Mouse (Mus musculus) neural tube, embryonic 15.5 days (tissue): Measurements from ENCODE around the gene 1700007K13Rik. TPM values are rescaled to one million over a fixed set of nuclear protein-coding genes. Genes with fewer than 3 reads are reported as not detected.
"Not testable (repeated sequence)": the region's sequence is repeated elsewhere in the genome, so short reads cannot be mapped to it uniquely, and the experiment has no call there.

Experiments
- ATAC-seq: fragments of 200-750 bp; cut with Nextera tagmentation; 2 replicates; pipeline ENCODE4 v1.8.0; 2017; ENCODE audit warnings: mild to moderate bottlenecking, moderate TSS enrichment, moderate library complexity; ENCODE audit not compliant: low FRiP score
- H3K27ac ChIP-seq: fragments of 300-500 bp; sonication (generic); replicated peaks from 2 replicates; pipeline ENCODE4 v1.5.1; 2015; ENCODE audit warnings: mild to moderate bottlenecking, inconsistent platforms
- H3K27me3 ChIP-seq: fragments of 300-500 bp; sonication (generic); replicated peaks from 2 replicates; pipeline ENCODE4 v1.6.1; 2015; ENCODE audit warnings: inconsistent platforms
- H3K36me3 ChIP-seq: fragments of 300-500 bp; sonication (generic); 2 replicates; pipeline ENCODE4 v1.6.1; 2015; ENCODE audit warnings: inconsistent platforms
- H3K4me1 ChIP-seq: fragments of 300-500 bp; sonication (generic); 2 replicates; pipeline ENCODE4 v1.6.1; 2015; ENCODE audit warnings: inconsistent platforms
- H3K4me2 ChIP-seq: fragments of 300-500 bp; sonication (generic); 2 replicates; pipeline ENCODE4 v1.6.1; 2015; ENCODE audit warnings: inconsistent platforms, mild to moderate bottlenecking, moderate library complexity
- H3K4me3 ChIP-seq: fragments of 300-500 bp; sonication (generic); replicated peaks from 2 replicates; pipeline ENCODE4 v1.5.1; 2015; ENCODE audit warnings: mild to moderate bottlenecking, inconsistent platforms
- H3K9ac ChIP-seq: fragments of 300-500 bp; sonication (generic); replicated peaks from 2 replicates; pipeline ENCODE4 v1.6.1; 2015; ENCODE audit warnings: mild to moderate bottlenecking, inconsistent platforms
- H3K9me3 ChIP-seq: fragments of 300-500 bp; sonication (generic); replicated peaks from 2 replicates; pipeline ENCODE4 v1.6.1; 2016; ENCODE audit warnings: inconsistent platforms
- WGBS: fragments of 180-500 bp; shearing (Covaris S2); methylation state at CpG from one replicate; pipeline ENCODE4 v1.1.7; 2015; ENCODE audit warnings: mixed read lengths; 5-methylcytosine and 5-hydroxymethylcytosine counted together
- polyA plus RNA-seq: library from polyadenylated mRNA; unstranded; fragments of >200 nt; fragmentation: Nextera tagmentation; extraction: Ambion mirVana; gene quantifications from 2 replicates; pipeline ENCODE4 v1.2.1, GENCODE M21; 2015

Gene 1700007K13Rik
- polyA plus RNA-seq, 1 experiment from 2014 or later, result 5.7 TPM

DNA sequence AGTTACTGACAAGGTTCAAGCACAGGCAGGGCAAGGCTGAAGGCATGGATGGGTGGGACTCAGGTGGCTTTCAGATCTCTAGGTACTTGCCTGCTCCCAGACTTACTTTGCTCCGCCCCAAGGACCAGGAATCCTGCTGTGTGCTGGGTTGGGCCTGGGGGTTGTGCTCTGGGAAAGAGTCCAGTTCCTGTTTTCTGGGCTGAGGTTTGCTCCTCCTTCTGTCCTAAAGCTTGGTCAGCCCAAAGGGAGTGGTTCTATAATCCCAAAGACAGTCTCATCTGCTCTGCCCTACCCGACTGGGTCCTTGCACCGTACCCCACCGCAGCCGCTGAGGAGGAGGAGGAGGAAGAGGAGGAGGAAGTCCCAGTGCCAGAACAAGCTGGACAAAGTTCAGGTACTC is 30.5 kb upstream of the 1700007K13Rik start, which contains the start of gene Gbgt1:
Gene Gbgt1, plus strand, starts transcription at position 221 of the 400 bp plus-strand sequence.
- WGBS, result 79% methylated on average over 5 of the region's 5 CpGs
- Histone ChIP-seq H3K4me3 (no peak within 1 kb of the TSS), H3K27ac (no peak within 1 kb of the TSS), H3K4me1 (no peaks in the 10 kb centered on the region), H3K9me3 (no peaks in the 10 kb centered on the region), H3K27me3 (no peaks in the 10 kb centered on the region), H3K36me3 (no peaks in the 10 kb centered on the region), H3K9ac (no peak within 1 kb of the TSS), H3K4me2 (peak within 1 kb of the TSS; percentile 22)
- ATAC-seq, result no peak

DNA sequence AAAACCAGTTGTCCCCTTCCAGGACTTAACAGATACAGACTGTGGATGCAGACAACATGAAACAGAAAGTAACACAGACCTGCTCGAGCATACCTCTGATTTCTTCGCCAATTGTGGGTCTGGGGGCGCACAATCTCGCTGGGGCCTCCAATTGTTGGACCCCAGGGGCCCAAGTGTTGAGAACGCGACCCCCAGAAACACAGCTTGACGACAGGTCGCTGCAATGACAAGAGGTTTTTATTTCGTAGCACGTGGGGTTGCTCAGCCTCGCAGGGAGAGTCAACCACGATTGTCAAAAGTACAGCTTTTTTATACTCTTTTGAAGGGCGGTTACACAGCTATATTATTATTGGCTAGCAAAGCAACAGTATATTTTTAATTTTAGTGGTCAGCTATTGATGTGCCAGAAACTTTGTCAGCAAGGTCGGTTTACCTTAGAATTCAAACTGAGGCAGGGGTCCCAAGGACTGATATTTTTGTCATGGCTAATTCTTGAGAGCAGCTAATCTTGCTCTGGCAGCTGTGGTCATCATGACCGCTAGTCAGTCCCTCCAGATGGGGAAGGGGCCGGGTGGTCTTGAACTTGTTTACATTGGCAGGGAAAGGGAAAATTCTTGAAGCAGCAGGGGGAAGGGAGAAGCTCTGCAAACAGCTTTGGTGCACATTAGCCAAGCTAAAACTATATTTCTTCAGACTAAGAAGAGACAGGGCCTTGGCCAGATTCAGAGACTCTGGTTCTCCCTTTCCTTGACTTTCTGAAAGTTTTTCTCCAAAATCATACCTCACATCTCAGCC is 29.9 kb upstream of the 1700007K13Rik start:
- WGBS, result 85% methylated on average over 16 of the region's 16 CpGs
- no peak overlapping the region for H3K4me3 ChIP-seq
- H3K9ac ChIP-seq, result no peak overlapping the region
- no peaks in the 10 kb centered on the region for H3K9me3 ChIP-seq
- no peaks in the 10 kb centered on the region for H3K36me3 ChIP-seq
- no peak for ATAC-seq
- H3K27ac ChIP-seq, result 0 out of 2 replicates have a peak overlapping the region, but pooled peaks have one; percentile 3
- no peaks in the 10 kb centered on the region for H3K27me3 ChIP-seq
- no peaks in the 10 kb centered on the region for H3K4me1 ChIP-seq
- no peak overlapping the region; the same call in 1 of the 2 replicates for H3K4me2 ChIP-seq

DNA sequence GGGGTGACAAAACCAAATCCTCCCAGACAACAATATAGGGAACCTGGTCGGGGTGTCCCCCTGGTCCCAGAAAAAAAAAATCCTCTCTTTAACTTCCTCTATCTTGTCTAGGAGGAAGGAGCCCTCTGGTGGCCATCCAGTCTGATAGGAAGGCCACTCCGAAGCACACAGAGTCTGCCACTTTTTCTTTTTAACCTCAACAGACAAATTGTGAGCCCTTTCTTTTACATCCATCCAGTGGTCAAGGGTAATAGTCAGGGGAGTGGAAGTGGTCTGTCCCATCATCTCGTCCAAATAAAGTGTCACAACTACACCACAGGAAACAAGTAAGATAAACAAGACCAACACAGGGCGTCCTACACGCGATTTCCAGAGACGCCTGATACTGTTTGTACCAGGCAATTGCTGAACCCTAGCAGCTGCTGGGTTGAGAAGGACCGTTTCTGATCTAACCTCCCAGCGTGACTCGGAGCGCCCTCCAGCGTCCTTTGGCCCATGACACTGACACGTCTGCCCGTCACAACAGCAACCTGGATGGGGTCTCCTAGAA is 29.1 kb upstream of the 1700007K13Rik start:
- ATAC-seq, result no peak
- Histone ChIP-seq H3K27me3 (no peaks in the 10 kb centered on the region), H3K27ac (0 out of 2 replicates have a peak overlapping the region, but pooled peaks have one; percentile 3), H3K4me3 (no peak overlapping the region), H3K4me1 (no peaks in the 10 kb centered on the region), H3K4me2 (no peak overlapping the region; the same call in 1 of the 2 replicates), H3K36me3 (no peaks in the 10 kb centered on the region), H3K9me3 (no peaks in the 10 kb centered on the region), H3K9ac (no peak overlapping the region)
- WGBS, result 89% methylated on average over 14 of the region's 14 CpGs

DNA sequence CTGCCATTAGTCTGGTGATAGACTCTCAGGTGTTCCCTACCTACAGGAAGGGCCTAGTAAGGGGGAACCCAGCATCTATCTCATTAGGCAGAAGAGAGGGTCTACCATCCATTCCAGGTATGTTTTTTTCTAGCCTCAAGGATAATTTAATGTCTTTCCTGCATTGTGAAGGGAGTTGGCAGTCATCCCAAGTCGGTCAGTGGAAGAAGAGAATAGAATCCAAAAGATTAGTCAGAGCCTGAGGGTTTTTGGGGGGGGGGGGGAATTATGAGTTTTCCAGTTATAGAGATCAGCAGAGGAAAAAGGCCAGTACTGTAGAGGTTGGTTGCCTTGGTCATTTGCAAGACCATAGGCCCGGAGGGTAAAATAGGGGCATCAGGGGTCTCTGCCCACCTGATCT is 28.4 kb upstream of the 1700007K13Rik start:
- 95% methylated on average over 2 of the region's 2 CpGs for WGBS
- H3K27ac ChIP-seq, result no peak overlapping the region
- no peak overlapping the region for H3K9ac ChIP-seq
- no peaks in the 10 kb centered on the region for H3K9me3 ChIP-seq
- H3K4me1 ChIP-seq, result no peaks in the 10 kb centered on the region
- no peak overlapping the region for H3K4me2 ChIP-seq
- H3K4me3 ChIP-seq, result no peak overlapping the region
- no peaks in the 10 kb centered on the region for H3K36me3 ChIP-seq
- H3K27me3 ChIP-seq, result no peaks in the 10 kb centered on the region
- ATAC-seq, result no peak

DNA sequence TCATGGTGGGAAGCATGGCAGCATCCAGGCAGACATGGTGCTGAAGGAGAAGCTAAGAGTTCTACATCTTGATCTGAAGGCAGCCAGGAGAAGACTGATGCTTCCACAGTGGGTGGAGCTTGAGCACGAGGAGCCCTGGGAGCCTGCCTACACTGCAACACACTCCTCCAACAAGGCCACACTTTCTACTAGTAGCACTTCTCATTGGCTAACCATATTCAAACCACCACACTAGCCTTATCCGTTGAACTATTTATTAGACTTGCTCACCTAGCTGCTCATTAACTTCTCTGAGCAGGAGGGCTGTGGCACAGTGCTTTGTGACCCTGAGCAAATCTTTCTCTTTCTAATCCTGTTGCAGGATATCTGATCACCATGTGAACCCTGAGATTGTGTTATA is 17.7 kb upstream of the 1700007K13Rik start:
- Histone ChIP-seq H3K4me2 (no peak overlapping the region), H3K36me3 (no peaks in the 10 kb centered on the region), H3K27me3 (no peaks in the 10 kb centered on the region), H3K9ac (no peak overlapping the region), H3K27ac (no peak overlapping the region), H3K4me1 (no peaks in the 10 kb centered on the region), H3K4me3 (no peak overlapping the region), H3K9me3 (no peaks in the 10 kb centered on the region)
- WGBS, result 85% methylated on average over 2 of the region's 2 CpGs
- ATAC-seq, result no peak

DNA sequence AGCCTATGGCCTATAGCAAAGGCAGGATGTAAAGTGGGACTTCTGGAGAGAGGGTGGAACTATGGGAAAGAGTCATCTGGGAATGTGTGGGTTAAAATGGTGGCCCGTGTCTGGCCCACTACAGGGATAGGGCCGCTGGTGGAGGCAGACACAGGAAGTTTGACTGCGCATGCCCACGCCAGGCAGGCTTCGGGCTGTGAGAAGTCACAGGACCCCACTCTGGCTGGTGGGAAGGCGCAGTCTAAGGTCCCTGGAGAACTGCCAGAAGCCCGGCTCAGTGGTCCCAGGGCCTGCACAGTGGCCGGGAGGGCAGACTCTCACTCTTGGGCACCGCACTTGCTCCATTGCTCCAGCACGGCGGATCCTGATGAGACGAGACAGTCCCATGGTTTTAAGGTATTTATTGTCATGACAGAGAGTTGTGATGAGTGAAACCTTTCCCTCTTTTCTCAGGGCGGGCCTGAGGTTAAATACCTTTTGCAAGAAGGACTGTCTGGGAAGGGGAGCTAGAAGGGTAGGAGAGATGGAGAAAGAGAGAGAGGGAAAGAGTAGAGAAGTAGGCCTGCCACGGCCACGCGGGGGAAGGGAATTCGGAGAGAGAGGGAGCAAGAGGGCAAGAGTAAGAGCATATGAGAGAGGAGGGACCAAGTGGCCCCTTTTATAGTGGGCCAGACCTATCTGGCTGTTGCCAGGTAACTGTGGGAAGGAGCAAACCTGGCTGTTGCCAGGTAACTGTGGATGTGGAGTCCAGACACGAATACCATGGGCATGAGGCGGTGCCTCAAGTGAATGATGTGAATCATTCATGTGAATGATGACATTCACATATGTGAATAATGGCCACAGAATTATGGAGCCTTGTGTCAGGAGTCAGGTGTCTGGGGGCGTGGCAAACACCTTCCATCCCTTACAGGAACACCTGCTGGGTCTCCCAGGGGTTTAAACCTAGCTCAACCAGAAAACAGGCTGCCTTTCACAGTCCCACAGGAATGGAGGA is 13.4 kb upstream of the 1700007K13Rik start:
- Histone ChIP-seq H3K4me3 (no peak overlapping the region), H3K4me1 (no peaks in the 10 kb centered on the region), H3K27me3 (no peaks in the 10 kb centered on the region), H3K4me2 (no peak overlapping the region; the same call in 1 of the 2 replicates), H3K27ac (no peak overlapping the region), H3K9me3 (no peaks in the 10 kb centered on the region), H3K9ac (no peak overlapping the region), H3K36me3 (no peaks in the 10 kb centered on the region)
- WGBS, result 83% methylated on average over 20 of the region's 20 CpGs
- no peak for ATAC-seq

DNA sequence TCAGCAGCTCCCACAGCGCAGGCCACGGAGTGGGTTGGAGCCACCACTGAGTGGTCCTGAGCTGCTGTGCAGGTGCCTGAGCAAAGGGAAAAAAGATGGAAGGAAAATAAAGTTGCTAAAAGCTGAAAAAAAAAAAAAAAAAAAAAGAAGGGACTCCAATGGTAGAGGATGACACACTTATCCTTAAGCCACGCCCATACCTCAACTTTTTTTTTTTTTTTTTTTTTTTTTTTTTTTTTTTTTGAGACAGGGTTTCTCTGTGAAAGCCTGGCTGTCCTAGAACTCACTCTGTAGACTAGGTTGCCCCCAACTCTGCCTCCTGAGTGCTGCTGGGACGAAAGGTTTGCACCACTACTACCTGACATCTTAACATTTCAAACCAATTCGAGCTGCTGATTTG is 11.9 kb upstream of the 1700007K13Rik start:
- not testable (repeated sequence) for H3K4me3 ChIP-seq, H3K27ac ChIP-seq, H3K4me1 ChIP-seq, H3K27me3 ChIP-seq, H3K36me3 ChIP-seq, H3K4me2 ChIP-seq, H3K9ac ChIP-seq, H3K9me3 ChIP-seq, ATAC-seq
- 97% methylated on average over 4 of the region's 5 CpGs for WGBS

DNA sequence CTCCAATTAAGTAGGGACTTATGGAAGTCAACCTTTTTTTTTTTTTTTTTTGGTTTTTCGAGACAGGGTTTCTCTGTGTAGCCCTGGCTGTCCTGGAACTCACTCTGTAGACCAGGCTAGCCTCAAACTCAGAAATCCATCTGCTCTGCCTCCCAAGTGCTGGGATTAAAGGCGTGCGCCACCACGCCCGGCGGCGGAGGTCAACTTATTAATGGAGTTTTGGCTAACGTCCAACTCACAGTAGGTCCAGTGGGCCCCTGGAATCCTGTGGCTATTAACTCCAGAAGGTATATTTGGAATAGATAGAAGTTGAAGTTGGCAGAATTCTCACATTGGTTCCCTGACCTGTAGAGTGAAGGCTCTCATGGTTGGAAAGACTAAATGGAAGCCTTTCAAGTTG is 5.9 kb upstream of the 1700007K13Rik start:
- peaks cover 43% of the 10 kb centered on the region for H3K36me3 ChIP-seq
- peaks cover 16% of the 10 kb centered on the region for H3K4me1 ChIP-seq
- not testable (repeated sequence) for H3K27ac ChIP-seq, H3K4me2 ChIP-seq, H3K9me3 ChIP-seq, H3K4me3 ChIP-seq, H3K27me3 ChIP-seq, H3K9ac ChIP-seq, ATAC-seq
- 97% methylated on average over 8 of the region's 8 CpGs for WGBS

DNA sequence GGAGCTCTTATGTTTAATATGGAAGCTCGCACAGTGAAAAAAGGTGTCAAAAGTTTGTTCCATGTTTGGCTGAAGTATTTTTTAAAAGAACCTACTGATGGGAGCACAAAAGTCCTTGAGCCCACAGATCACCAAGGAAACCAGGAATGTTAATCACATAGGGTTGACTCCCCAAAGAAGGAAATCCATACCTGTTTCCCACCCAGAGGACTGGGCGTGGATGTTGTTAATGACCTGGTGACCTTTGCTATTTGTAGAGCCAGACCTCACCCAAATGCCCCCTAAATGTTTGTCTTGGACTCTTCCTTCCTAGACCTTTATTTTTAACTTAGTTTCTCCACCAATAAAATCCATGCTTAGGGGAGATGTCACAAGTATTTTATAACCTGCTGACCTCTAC is 4.5 kb upstream of the 1700007K13Rik start:
- no peak overlapping the region for H3K27ac ChIP-seq
- H3K4me3 ChIP-seq, result no peak overlapping the region
- H3K36me3 ChIP-seq, result peaks cover 43% of the 10 kb centered on the region
- H3K9ac ChIP-seq, result no peak overlapping the region
- no peak for ATAC-seq
- WGBS, result 92% methylated on average over 2 of the region's 2 CpGs
- H3K27me3 ChIP-seq, result no peaks in the 10 kb centered on the region
- no peak overlapping the region for H3K4me2 ChIP-seq
- H3K9me3 ChIP-seq, result peaks cover 8% of the 10 kb centered on the region; the same call in 1 of the 2 replicates
- H3K4me1 ChIP-seq, result peaks cover 25% of the 10 kb centered on the region

DNA sequence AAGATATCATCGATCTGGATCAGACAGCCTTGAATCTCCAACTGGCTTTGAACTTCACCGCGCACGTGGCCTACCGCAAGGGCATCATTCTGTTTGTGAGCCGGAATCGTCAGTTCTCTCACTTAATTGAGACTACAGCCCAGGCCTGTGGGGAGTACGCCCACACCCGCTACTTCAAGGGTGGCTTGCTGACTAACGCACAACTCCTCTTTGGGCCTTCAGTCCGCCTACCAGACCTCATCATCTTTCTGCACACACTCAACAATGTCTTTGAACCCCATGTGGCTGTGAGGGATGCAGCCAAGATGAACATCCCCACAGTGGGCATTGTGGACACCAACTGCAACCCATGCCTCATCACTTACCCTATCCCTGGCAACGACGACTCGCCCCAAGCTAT is 3.3 kb upstream of the 1700007K13Rik start:
- Histone ChIP-seq H3K4me1 (peaks cover 25% of the 10 kb centered on the region), H3K9ac (no peak overlapping the region), H3K4me3 (no peak overlapping the region), H3K9me3 (peaks cover 8% of the 10 kb centered on the region; the same call in 1 of the 2 replicates), H3K36me3 (peaks cover 43% of the 10 kb centered on the region), H3K27me3 (no peaks in the 10 kb centered on the region), H3K4me2 (no peak overlapping the region), H3K27ac (no peak overlapping the region)
- no peak for ATAC-seq
- 98% methylated on average over 14 of the region's 14 CpGs for WGBS

DNA sequence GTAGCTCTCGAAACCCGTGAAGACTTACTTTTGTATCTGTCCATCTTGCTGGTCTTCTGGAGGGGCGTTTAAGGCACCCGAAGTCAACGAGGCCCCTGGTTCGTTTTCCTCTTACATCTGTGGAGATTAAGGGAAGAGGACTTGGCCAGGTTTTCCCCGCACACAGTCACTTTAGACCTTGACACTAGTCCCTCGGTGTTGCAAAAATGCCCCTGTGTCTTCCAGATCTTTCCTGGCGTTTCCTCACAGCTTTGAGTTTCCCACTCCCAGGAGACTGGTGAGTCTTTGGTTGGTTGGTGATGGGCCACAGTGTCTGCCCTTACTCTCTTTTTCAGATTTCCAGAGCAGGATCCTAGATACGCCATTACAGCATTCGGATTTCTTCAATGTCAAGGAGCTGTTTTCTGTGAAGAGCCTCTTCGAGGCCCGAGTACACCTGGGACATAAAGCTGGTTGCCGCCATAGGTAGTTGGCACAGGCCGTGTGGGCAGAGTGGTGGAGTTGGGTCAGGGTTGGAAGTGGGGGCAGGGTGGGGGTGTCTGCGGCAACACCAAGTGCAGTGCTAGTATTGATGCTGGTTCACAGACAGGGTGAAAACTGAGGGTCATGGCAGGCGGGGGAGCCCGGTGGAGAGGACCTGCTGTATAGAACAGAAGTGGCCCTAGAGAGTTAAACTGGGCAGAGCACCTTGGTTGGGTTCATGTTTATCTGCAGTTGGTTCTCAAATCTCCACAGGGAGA is 2.5 kb upstream of the 1700007K13Rik start:
- Histone ChIP-seq H3K27ac (peak overlapping the region; percentile 54; the same call in 1 of the 2 replicates), H3K27me3 (no peaks in the 10 kb centered on the region), H3K36me3 (peaks cover 43% of the 10 kb centered on the region), H3K4me1 (peaks cover 25% of the 10 kb centered on the region), H3K9ac (peak overlapping the region; percentile 97), H3K4me2 (peak overlapping the region; percentile 66), H3K4me3 (peak overlapping the region; percentile 90), H3K9me3 (peaks cover 8% of the 10 kb centered on the region; the same call in 1 of the 2 replicates)
- 57% methylated on average over 18 of the region's 18 CpGs for WGBS
- no peak for ATAC-seq
